Mouse (Mus musculus): ENCODE measurements around the gene Rnf166. TPM values are rescaled to one million over a fixed set of nuclear protein-coding genes. Genes with fewer than 3 reads are reported as not detected.
A peak's percentile ranks its signal among the peaks of the same experiment; 100 is the strongest.

Rnf166 gene
- polyA plus RNA-seq, 1 experiment from 2014 or later = 26.6 TPM

DNA sequence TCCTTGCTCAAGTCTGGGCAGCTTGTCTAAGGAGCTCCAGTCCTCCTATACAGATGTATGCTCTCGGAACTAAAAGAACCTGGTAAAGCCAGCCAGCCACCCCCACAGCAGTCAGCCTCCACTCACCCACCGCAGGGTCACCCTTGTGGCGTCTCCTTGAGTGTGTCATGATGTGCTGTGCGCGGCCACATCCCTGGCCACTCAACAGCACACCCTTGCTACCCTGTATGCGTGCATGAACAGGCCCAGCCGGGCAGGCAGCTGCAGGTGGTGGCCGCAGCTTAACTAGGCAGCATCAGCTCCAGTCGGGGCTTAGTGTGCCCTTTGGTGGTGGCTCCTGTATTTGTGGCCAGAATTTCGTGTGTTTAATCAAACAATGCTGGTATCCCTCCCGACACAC is 18.7 kb downstream of the Rnf166 start:
- no peak overlapping the region for H3K27ac ChIP-seq (replicated peaks; ENCODE audit: low read depth, low read length)
- no peak overlapping the region for H3K9ac ChIP-seq (replicated peaks; ENCODE audit: low read length)
- 75% methylated on average over 11 of the region's 11 CpGs for WGBS
- DNase-seq (ENCODE audit: low spot score) (no peak), ATAC-seq (replicated peaks; ENCODE audit: insufficient number of reproducible peaks, low FRiP score, low TSS enrichment, low read depth) (no peak)
- H3K27me3 ChIP-seq (ENCODE audit: control insufficient read depth, insufficient read depth, low read length) = peaks cover 19% of the 10 kb centered on the region
- peaks cover 8% of the 10 kb centered on the region for H3K4me1 ChIP-seq (ENCODE audit: control insufficient read depth, insufficient read depth, low read length)
- H3K36me3 ChIP-seq (replicated peaks; ENCODE audit: control insufficient read depth, insufficient read depth, low read depth, low read length) = no peaks in the 10 kb centered on the region
- no peak overlapping the region for H3K4me2 ChIP-seq (ENCODE audit: low read depth, low read length)
- H3K4me3 ChIP-seq (ENCODE audit: low read depth, low read length) = no peak overlapping the region
- H3K9me3 ChIP-seq (replicated peaks; ENCODE audit: control insufficient read depth, low read length) = no peaks in the 10 kb centered on the region

DNA sequence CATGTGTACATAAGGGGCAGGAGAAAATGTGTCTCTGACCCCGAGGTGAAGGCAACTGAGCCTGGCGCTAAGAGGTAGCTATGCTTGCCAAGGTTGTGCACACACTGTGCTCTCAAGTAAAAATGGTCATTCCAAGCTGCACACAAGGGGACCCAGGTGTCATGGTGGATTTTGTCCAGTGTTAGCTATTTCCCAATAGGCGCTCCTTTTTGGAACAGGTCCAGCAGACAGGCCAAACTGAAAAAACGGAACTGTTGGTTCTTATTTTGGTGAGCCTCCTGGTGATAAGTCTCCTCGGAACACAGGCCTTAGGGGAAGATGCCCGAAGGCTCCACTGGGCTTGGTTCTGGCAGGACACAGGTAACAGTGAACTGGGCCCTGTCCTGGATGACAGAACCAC is 21.5 kb downstream of the Rnf166 start:
- no peak for ATAC-seq (replicated peaks; ENCODE audit: insufficient number of reproducible peaks, low FRiP score, low TSS enrichment, low read depth)

DNA sequence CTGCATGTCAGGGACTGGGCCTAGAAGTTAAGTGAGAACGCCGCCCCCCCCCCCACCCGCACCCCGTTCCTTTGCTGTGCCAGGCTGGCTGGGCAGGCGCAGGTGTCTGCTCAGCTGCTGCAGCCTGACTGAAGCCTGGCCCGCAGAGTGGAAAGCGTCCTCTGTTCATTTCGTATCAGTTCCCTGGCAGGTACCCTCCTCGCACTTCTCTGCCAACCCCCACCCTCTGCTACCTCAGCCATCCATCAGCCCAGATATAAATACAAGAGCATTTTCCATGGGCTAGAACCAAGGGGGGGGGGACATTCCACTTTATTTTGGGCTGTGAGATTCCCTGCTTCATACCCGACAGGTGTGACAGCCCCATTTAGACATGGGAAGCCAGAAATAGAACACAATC is 23.7 kb downstream of the Rnf166 start:
- no peaks in the 10 kb centered on the region for H3K4me1 ChIP-seq (ENCODE audit: control insufficient read depth, insufficient read depth, low read length)
- DNase-seq (ENCODE audit: low spot score) (no peak), ATAC-seq (replicated peaks; ENCODE audit: insufficient number of reproducible peaks, low FRiP score, low TSS enrichment, low read depth) (no peak)
- H3K9me3 ChIP-seq (replicated peaks; ENCODE audit: control insufficient read depth, low read length) = no peaks in the 10 kb centered on the region
- H3K9ac ChIP-seq (replicated peaks; ENCODE audit: low read length) = no peak overlapping the region
- no peak overlapping the region for H3K4me3 ChIP-seq (ENCODE audit: low read depth, low read length)
- H3K4me2 ChIP-seq (ENCODE audit: low read depth, low read length) = no peak overlapping the region
- WGBS = 82% methylated on average over 10 of the region's 10 CpGs
- H3K27me3 ChIP-seq (ENCODE audit: control insufficient read depth, insufficient read depth, low read length) = no peaks in the 10 kb centered on the region
- H3K36me3 ChIP-seq (replicated peaks; ENCODE audit: control insufficient read depth, insufficient read depth, low read depth, low read length) = no peaks in the 10 kb centered on the region
- no peak overlapping the region for H3K27ac ChIP-seq (replicated peaks; ENCODE audit: low read depth, low read length)

More for the DNA sequence above, 21.5 kb downstream of the Rnf166 start:
- 87% methylated on average over 6 of the region's 6 CpGs for WGBS
- Histone ChIP-seq H3K27ac (replicated peaks; ENCODE audit: low read depth, low read length) (no peak overlapping the region), H3K36me3 (replicated peaks; ENCODE audit: control insufficient read depth, insufficient read depth, low read depth, low read length) (no peaks in the 10 kb centered on the region), H3K9me3 (replicated peaks; ENCODE audit: control insufficient read depth, low read length) (no peaks in the 10 kb centered on the region), H3K27me3 (ENCODE audit: control insufficient read depth, insufficient read depth, low read length) (peaks cover under 1% of the 10 kb centered on the region), H3K4me3 (ENCODE audit: low read depth, low read length) (no peak overlapping the region), H3K4me1 (ENCODE audit: control insufficient read depth, insufficient read depth, low read length) (no peaks in the 10 kb centered on the region), H3K4me2 (ENCODE audit: low read depth, low read length) (no peak overlapping the region), H3K9ac (replicated peaks; ENCODE audit: low read length) (no peak overlapping the region)
- DNase-seq (ENCODE audit: low spot score) = no peak

DNA sequence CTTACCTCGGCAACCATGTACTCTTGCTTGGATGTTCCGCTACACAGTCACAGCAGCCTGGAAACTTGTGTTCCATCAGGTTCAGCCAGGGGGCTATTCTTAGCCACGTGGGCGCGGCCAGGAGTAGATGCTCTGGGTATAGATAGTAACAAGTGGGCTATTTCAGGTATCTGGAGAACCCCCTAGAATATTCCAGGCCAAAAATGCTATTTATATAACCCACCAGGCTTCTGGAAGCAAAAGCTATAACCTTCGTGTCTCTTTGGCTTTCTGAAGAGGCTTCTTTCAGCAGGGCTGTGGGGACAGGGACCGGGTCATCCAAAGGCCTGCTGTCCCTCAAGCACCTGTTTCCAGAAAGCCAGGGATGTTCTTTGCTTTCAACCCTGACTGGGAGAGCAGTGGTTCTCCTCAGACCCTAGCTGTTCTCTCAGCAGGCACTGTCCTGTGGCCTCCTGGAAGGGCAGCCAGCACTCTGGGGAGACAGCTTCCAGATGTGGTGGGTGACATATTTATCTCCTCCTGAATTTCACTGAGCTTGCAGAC is 24.6 kb downstream of the Rnf166 start:
- no peaks in the 10 kb centered on the region for H3K36me3 ChIP-seq (replicated peaks; ENCODE audit: control insufficient read depth, insufficient read depth, low read depth, low read length)
- no peaks in the 10 kb centered on the region for H3K4me1 ChIP-seq (ENCODE audit: control insufficient read depth, insufficient read depth, low read length)
- no peak overlapping the region for H3K9ac ChIP-seq (replicated peaks; ENCODE audit: low read length)
- 79% methylated on average over 7 of the region's 7 CpGs for WGBS
- ATAC-seq (replicated peaks; ENCODE audit: insufficient number of reproducible peaks, low FRiP score, low TSS enrichment, low read depth) (no peak), DNase-seq (ENCODE audit: low spot score) (no peak)
- H3K4me3 ChIP-seq (ENCODE audit: low read depth, low read length) = no peak overlapping the region
- H3K27me3 ChIP-seq (ENCODE audit: control insufficient read depth, insufficient read depth, low read length) = no peaks in the 10 kb centered on the region
- H3K4me2 ChIP-seq (ENCODE audit: low read depth, low read length) = no peak overlapping the region
- no peak overlapping the region for H3K27ac ChIP-seq (replicated peaks; ENCODE audit: low read depth, low read length)
- H3K9me3 ChIP-seq (replicated peaks; ENCODE audit: control insufficient read depth, low read length) = no peaks in the 10 kb centered on the region

DNA sequence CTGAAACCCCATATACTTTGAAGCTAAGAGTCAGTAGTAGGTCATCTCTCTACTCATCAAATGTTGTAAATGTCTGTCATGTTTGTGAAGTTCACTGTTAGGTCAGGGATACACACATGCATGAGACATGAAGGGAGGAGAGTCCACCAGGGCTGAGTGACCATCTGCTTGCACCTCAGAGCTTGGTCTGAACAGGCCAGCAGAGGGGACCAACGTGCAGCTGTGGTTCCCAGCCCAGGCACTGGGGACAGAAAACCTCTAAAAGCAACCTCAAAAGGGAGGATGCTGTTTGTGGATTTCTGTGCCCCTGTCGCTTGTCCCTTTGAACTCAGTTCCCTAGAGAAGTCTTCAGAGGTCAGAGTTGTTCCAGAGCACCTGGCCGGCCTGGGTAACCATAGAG is 30.7 kb downstream of the Rnf166 start:
- no peak overlapping the region for H3K4me2 ChIP-seq (ENCODE audit: low read depth, low read length)
- H3K4me3 ChIP-seq (ENCODE audit: low read depth, low read length) = no peak overlapping the region
- ATAC-seq (replicated peaks; ENCODE audit: insufficient number of reproducible peaks, low FRiP score, low TSS enrichment, low read depth) = no peak
- no peaks in the 10 kb centered on the region for H3K4me1 ChIP-seq (ENCODE audit: control insufficient read depth, insufficient read depth, low read length)
- H3K9ac ChIP-seq (replicated peaks; ENCODE audit: low read length) = no peak overlapping the region
- no peak for DNase-seq (ENCODE audit: low spot score)
- no peak overlapping the region for H3K27ac ChIP-seq (replicated peaks; ENCODE audit: low read depth, low read length)
- no peaks in the 10 kb centered on the region for H3K9me3 ChIP-seq (replicated peaks; ENCODE audit: control insufficient read depth, low read length)
- H3K36me3 ChIP-seq (replicated peaks; ENCODE audit: control insufficient read depth, insufficient read depth, low read depth, low read length) = no peaks in the 10 kb centered on the region
- WGBS = 74% methylated on average over 3 of the region's 3 CpGs
- H3K27me3 ChIP-seq (ENCODE audit: control insufficient read depth, insufficient read depth, low read length) = no peaks in the 10 kb centered on the region

DNA sequence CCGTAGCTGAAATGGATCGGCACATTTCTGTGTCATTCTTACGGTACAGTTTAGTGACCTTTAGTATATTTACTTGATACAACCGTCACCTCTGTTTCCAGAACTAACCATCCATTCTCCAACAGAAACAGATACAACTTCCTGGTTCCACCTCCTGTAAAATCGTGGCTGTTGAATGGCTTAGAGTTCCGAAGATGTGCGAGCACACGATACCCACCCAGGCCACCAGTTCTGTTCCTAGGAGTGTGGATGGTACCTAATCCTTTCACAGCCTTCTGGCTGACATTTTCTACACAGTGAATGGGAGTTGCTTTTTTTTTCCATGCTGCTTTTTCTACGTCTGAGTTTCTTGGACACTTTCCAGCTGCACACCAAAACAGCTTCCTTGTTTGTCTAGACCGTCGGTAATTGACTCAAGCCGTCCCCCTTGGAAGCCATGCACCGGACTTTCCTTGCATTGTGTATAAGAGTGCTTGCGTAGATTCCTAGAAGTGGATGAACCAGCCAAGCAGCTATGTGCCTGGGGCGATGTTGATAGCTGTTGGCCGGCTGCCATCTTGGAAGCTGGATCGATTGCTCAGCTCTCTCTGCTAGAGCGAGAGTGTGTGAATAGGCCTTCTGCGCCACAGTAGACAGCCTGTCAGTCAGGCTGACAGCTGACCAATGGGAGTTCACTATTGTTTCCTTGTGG is 31.7 kb downstream of the Rnf166 start:
- ATAC-seq (replicated peaks; ENCODE audit: insufficient number of reproducible peaks, low FRiP score, low TSS enrichment, low read depth) = peak; percentile 18; the same call in 1 of the 2 replicates

DNA sequence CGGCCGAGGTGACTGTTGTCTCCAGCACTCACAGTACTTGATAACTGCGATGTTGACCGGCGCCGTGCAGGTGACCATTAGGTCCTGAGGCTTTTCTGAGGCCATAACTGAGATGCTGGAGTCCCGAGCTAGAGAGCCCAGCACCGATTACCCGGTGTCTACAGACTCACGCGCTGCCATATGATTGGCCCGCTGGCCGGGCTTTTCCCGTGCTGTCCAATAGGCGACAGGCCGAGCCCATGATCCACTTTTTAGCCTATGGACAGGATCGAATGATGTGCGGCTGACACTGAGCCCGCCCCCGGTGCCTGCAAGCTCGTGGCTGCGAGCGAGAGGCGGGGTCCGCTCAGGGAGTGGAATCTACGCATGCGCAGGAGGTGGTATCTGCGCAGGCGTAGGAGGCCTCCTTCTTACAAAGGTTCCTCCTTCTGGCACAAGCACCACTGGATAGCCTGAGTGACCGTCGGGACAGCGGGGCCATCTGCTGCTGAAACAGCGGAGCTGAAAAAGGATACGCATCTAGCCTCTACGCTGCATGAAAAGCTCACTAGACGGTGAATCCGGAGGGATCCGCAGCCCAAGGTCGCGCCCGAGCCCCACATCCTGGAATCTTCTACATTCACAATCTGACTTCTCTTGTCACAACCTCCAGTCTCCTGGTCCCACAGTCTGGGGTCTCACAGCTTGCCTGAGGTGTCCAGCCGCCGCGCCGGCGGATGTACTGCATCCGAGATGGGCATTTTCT is 32.4 kb downstream of the Rnf166 start, which contains the start of gene Mvd:
Gene Mvd (minus strand): TSS at position 161 of the 745 bp plus-strand sequence.
- no peaks in the 10 kb centered on the region for H3K36me3 ChIP-seq (replicated peaks; ENCODE audit: control insufficient read depth, insufficient read depth, low read depth, low read length)
- H3K27ac ChIP-seq (replicated peaks; ENCODE audit: low read depth, low read length) = peak within 1 kb of the TSS; percentile 79
- DNase-seq (ENCODE audit: low spot score) = peak; percentile 99
- H3K4me2 ChIP-seq (ENCODE audit: low read depth, low read length) = peak within 1 kb of the TSS; percentile 93
- WGBS = under 1% methylated on average over 47 of the region's 47 CpGs
- H3K9me3 ChIP-seq (replicated peaks; ENCODE audit: control insufficient read depth, low read length) = no peaks in the 10 kb centered on the region
- peak within 1 kb of the TSS; percentile 69 for H3K4me3 ChIP-seq (ENCODE audit: low read depth, low read length)
- H3K27me3 ChIP-seq (ENCODE audit: control insufficient read depth, insufficient read depth, low read length) = no peaks in the 10 kb centered on the region
- peak; percentile 96 for ATAC-seq (replicated peaks; ENCODE audit: insufficient number of reproducible peaks, low FRiP score, low TSS enrichment, low read depth)
- peak within 1 kb of the TSS; percentile 87 for H3K9ac ChIP-seq (replicated peaks; ENCODE audit: low read length)
- H3K4me1 ChIP-seq (ENCODE audit: control insufficient read depth, insufficient read depth, low read length) = no peaks in the 10 kb centered on the region

More for the DNA sequence above, 31.7 kb downstream of the Rnf166 start:
- peak overlapping the region; percentile 69 for H3K4me3 ChIP-seq (ENCODE audit: low read depth, low read length)
- DNase-seq (ENCODE audit: low spot score) = peak; percentile 75
- H3K27me3 ChIP-seq (ENCODE audit: control insufficient read depth, insufficient read depth, low read length) = no peaks in the 10 kb centered on the region
- peak overlapping the region; percentile 71 for H3K4me2 ChIP-seq (ENCODE audit: low read depth, low read length)
- H3K9ac ChIP-seq (replicated peaks; ENCODE audit: low read length) = peak overlapping the region; percentile 87
- no peaks in the 10 kb centered on the region for H3K9me3 ChIP-seq (replicated peaks; ENCODE audit: control insufficient read depth, low read length)
- WGBS = 25% methylated on average over 19 of the region's 19 CpGs
- H3K27ac ChIP-seq (replicated peaks; ENCODE audit: low read depth, low read length) = peak overlapping the region; percentile 79
- H3K4me1 ChIP-seq (ENCODE audit: control insufficient read depth, insufficient read depth, low read length) = no peaks in the 10 kb centered on the region
- no peaks in the 10 kb centered on the region for H3K36me3 ChIP-seq (replicated peaks; ENCODE audit: control insufficient read depth, insufficient read depth, low read depth, low read length)

DNA sequence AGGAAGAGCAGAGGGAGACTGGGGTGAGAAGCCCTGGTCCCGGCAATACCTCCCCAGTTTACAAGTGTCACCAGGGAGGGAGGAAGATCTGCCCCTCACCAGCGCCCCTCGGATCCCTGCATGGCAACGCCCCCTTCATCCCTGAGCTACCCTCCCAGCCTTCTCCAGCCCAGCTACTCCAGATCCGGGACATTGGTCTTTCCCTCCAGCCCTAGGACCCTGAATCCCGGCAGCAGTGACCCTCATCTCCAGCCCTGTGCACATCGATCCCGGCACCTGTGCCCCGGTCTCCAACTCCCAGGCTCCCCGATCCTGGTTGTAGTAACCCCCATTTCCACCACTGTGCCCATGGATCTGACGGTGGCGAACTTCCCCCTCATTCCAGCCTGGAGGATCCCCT is 33.1 kb downstream of the Rnf166 start:
- Histone ChIP-seq H3K27me3 (ENCODE audit: control insufficient read depth, insufficient read depth, low read length) (no peaks in the 10 kb centered on the region), H3K4me3 (ENCODE audit: low read depth, low read length) (peak overlapping the region; percentile 69), H3K36me3 (replicated peaks; ENCODE audit: control insufficient read depth, insufficient read depth, low read depth, low read length) (no peaks in the 10 kb centered on the region), H3K4me1 (ENCODE audit: control insufficient read depth, insufficient read depth, low read length) (no peaks in the 10 kb centered on the region), H3K9me3 (replicated peaks; ENCODE audit: control insufficient read depth, low read length) (no peaks in the 10 kb centered on the region), H3K27ac (replicated peaks; ENCODE audit: low read depth, low read length) (peak overlapping the region; percentile 61; the same call in 1 of the 2 replicates), H3K4me2 (ENCODE audit: low read depth, low read length) (peak overlapping the region; percentile 93), H3K9ac (replicated peaks; ENCODE audit: low read length) (peak overlapping the region; percentile 59)
- DNase-seq (ENCODE audit: low spot score) (no peak), ATAC-seq (replicated peaks; ENCODE audit: insufficient number of reproducible peaks, low FRiP score, low TSS enrichment, low read depth) (peak; percentile 8; the same call in 1 of the 2 replicates)
- 2% methylated on average over 12 of the region's 12 CpGs for WGBS
